Mouse (Mus musculus): ENCODE measurements around the gene Ric8a.
A peak's percentile ranks its signal among the peaks of the same experiment; 100 is the strongest.

The Ric8a gene

GRCm38 (mm10) chr7:140846676-140847075 is 10.1 kb upstream of the Ric8a start:
- no peak for DNase-seq (ENCODE audit: low spot score)

DNA sequence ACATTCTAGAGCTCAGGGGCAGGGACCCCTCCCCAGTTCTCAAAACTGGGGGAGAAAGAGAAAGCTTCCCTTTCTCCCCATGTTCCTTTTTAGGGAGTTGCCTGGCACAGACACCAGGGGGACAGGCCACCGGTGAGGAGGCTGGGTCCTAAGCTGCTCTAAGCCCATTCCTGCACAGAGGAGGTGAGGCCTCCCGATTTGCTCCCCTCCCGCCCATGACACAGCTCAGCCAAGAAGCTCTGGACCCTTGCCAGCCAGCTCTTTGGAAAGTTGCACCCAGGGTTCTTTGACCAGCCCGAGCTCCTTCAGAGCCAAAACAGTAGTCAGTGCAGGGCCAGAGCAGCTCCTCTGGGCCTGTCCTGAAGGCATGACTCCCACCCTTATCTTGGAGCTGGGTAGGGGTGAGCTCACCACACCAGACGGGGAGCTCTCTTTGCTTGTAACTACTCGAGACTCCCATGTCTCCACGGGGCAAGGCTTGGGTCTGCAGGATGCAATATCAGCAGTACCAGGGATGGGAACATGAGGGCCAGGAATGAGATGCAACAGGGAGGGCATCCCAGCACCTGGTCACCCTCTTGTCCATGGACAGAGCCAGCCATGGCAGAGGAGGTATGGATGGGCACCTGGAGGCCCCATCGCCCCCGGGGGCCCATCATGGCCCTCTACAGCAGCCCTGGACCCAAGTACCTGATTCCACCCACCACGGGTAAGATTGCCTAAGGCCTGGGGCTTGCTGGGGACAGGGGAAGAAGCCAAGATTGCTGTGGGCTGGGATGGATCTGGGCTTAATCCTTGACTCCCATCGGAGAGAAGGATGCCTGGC is 8.8 kb upstream of the Ric8a start, which contains the start of gene Odf3:
Gene Odf3, plus strand, starts transcription at position 51 of the 826 bp plus-strand sequence.
- DNase-seq (ENCODE audit: low spot score) = peak; percentile 46

DNA sequence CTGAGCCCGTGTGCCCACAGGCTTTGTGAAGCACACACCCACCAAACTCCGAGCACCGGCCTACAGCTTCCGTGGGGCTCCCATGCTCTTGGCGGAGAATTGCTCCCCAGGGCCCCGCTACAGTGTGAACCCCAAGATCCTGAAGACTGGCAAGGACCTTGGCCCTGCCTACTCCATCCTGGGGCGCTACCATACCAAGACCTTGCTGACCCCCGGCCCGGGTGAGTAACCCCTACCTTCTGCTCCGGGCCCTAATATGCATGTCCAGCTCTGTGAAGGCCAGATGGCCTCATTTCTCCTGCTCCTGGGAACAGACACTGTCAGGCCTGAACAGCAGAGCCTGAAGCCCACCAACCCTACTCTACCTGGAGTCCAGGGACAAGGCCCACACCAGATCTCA is 8.2 kb upstream of the Ric8a start:
- no peak for DNase-seq (ENCODE audit: low spot score)

DNA sequence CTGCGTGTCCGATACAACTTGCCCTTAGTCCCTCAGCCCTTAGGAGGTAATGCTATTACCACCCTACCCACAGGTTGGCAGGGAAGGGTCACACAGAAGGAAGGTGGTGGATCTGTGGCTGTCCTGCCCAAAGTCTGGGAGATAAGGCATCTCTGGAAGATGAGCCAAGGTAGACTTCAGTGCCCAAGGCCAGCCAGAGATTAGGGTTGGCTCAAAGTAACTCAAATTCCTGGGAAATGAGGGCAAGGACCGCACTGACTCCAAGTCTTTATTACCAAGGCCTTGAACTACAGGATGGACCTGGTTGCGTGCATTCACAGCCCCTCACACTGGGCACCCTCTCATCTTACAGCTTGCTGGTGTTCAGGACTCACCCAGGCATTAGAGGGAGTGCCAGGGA is 4.8 kb upstream of the Ric8a start:
- DNase-seq (ENCODE audit: low spot score) = no peak

GRCm38 (mm10) chr7:140853386-140853785 is 3.4 kb upstream of the Ric8a start:
- DNase-seq (ENCODE audit: low spot score) = no peak

GRCm38 (mm10) chr7:140854483-140854882 is 2.3 kb upstream of the Ric8a start:
- DNase-seq (ENCODE audit: low spot score) = no peak

- DNase-seq (ENCODE audit: low spot score) = no peak
Measured at GRCm38 (mm10) chr7:140855181-140855580, 1.6 kb upstream of the Ric8a start.

DNA sequence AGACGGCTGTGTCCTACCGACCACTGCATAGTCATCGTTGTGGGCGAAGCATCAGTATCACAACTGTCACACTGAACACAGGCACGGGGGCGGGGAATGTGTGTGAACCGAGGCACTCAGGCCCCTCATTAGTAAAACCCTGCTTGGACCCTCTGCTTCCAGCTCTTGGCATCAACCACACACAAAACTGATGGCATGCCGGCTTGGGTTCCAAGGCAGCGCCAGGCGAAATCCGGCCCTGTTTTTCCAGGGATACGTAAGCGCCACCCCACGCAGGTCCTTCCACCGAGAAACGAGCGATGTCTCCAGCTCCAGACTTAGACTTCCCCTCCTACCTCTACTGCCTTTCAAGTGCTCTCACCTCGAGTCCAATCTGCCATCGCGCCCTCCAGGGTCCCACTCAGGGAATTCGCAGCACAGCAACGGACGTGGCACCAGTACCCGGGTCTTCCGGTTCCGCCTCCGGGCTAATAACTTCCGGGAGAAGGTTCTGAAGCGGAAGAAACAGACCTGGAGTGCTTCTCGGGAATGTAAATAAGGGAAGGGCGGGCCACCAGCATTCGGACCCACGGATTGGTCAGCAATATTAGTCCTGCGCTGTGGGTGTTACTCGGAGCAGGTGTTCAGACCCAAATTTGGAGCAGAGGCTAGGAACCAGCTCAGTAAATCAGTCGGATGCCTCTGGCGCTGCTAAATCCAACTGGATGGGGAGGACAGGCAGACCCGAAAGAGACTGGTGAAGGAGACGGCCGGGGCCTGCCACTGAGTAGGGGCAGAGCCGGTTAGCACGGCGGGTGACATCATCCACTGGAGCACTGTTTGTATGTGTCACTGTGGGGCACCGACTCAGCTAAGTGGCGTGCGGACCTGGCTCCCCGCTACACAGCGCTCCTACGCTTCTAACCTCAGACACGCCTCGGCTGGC is 635 bp upstream of the Ric8a start, which contains the start of gene Gm45785:
Gene Gm45785, minus strand, starts transcription at position 472 of the 925 bp plus-strand sequence.
- DNase-seq (ENCODE audit: low spot score) = peak; percentile 69

DNA sequence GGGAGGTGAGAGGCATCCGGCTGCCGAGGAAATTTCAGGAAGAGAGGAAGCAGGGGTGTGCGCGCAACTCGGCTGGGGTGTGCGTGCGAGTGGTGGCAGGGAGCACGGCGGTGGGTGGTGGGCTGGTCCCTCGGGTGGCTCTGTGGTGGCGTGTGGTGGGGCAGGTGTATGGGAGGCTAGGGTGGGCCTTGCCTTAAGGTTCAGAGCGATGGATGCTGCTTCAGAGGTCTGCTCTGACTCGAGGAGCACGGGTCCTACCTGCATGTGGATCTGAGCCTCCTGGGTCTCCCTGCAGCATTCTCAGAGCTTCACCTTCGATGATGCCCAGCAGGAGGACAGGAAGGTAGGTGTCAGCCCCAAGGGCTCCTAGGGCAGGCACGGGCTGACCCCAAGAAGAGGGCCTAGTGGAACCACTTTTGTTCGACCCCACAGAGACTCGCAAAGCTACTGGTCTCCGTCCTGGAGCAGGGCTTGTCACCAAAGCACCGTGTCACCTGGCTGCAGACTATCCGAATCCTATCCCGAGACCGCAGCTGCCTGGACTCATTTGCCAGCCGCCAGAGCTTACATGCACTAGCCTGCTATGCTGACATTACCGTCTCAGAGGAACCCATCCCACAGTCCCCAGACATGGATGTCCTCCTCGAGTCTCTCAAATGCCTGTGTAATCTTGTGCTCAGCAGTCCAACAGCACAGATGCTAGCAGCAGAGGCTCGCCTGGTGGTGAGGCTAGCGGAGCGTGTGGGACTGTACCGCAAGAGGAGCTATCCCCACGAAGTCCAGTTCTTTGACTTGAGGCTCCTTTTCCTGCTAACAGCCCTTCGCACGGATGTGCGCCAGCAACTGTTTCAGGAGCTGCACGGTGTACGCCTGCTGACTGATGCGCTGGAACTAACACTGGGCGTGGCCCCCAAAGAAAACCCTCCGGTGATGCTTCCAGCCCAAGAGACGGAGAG is 1.1 kb downstream of the Ric8a start, which contains the start of gene Bet1l:
Gene Bet1l, minus strand, starts transcription at position 28 of the 956 bp plus-strand sequence.
- DNase-seq (ENCODE audit: low spot score) = no peak

DNA sequence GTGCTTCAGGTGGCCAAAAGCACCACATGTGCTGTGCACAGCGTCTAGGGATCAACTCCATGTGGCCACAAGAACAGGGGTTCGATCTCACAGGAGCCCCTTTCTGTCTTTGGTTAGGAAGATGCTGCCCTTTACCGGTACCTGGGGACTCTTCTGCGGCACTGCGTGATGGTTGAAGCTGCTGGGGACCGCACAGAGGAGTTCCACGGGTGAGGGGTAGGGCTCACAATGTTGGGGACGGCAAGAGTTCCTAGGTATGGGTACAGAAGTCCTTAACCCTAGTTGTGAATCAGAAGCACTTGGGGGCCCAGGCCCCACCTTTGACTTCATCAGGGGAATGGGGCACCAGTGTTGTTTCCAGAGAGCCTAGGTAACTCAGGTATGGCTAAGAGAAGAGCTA is 2.0 kb downstream of the Ric8a start:
- no peak for DNase-seq (ENCODE audit: low spot score)

GRCm38 (mm10) chr7:140859997-140860396 is 3.2 kb downstream of the Ric8a start:
- DNase-seq (ENCODE audit: low spot score) = no peak

GRCm38 (mm10) chr7:140860728-140861127 is 4.0 kb downstream of the Ric8a start:
- no peak for DNase-seq (ENCODE audit: low spot score)

- no peak for DNase-seq (ENCODE audit: low spot score)
Measured at GRCm38 (mm10) chr7:140864761-140865160, 8.0 kb downstream of the Ric8a start.

DNA sequence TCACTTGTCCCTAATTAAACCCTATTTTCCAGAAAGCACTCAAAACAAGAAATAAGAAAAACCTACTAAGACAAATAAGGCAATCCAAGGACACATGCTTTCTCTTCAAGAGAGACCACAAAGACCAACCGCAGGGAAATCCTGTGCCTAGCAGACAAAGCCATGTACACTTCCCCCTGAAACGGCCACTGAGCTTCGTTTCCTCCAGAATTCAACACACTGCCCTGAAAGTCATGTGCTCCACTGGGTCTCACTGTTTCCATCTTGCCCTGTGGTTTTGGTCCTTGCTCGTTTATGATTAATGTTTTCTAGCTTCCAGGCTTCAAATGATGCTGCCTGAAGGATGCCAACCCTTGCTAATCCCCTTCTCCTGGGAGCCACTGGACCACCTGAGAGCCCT is 17.5 kb downstream of the Ric8a start:
- DNase-seq (ENCODE audit: low spot score) = no peak

GRCm38 (mm10) chr7:140877364-140877763 is 20.6 kb downstream of the Ric8a start:
- no peak for DNase-seq (ENCODE audit: low spot score)

DNA sequence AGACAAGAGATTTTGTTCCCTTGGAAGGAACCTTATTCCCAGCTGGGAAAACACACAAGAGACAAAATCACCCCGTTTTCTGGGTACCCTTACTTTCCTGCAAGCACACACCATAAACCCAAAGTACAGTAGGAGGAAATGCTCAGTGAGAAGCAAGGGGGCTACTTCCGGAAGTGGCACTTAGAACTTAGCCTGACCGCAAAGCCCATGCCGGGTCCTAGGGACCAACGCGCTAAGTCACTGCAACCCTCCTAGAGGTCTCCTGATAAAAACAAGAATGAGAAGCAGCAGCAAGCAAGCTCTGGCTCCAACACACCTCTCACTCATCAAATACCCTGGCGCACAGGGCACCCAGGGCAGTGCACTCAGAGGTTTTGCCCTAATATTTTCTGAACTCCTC is 22.6 kb downstream of the Ric8a start:
- no peak for DNase-seq (ENCODE audit: low spot score)

GRCm38 (mm10) chr7:140880419-140880818 is 23.7 kb downstream of the Ric8a start:
- no peak for DNase-seq (ENCODE audit: low spot score)

DNA sequence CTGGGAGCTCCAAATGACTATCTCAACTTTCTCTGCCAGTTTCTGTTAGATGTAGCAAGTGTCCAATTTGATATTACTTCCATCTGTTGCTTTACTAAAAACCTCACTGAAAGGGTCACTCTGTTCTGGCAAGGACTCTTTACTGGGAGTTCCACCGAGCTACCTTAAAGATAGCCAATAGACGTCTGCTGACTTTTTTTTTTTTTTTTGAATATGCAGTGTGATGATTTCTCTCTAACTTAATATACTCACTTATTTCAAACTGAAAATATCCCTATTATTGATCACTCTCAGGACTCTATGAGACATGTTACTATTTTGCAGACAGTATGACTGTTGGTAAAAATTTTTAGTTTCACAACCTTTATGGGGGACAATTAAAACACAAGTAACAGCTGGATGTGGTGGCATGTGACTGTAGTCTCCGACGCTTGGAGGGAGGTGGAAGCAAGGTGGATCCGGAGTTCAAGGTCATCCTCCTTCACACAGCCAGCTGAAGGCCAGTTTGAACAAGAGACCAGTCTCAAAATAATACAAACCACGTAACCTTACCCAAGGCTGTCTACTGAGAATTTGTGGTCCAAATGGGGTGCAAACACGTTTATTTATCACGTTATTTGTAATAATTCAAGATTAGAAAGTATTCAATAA is 24.2 kb downstream of the Ric8a start:
- no peak for DNase-seq (ENCODE audit: low spot score)

GRCm38 (mm10) chr7:140881696-140882468 is 25.1 kb downstream of the Ric8a start, which contains the start of the genes Psmd13 and Sirt3:
Gene Psmd13 (plus strand): TSS chr7:140881968.
Gene Sirt3 (minus strand): TSS chr7:140882309.
- DNase-seq (ENCODE audit: low spot score) = peak; percentile 92

DNA sequence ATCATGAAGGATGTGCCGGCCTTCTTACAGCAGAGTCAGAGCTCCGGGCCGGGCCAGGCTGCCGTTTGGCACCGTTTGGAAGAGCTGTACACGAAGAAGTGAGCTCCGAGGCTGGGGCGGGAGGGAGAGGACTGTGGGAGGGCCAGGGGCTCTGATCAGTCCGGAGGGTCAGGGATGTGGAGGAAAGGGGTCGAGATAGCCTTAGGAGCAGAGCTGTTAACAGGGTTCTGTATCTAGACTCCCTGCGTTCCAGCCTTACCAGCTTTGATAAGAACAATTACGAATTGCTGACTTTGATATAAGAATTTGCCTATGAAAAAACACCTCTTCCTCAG is 25.7 kb downstream of the Ric8a start:
- DNase-seq (ENCODE audit: low spot score) = no peak

Measured in ovary, postnatal 14 days (tissue).